Mouse (Mus musculus) ES-Bruce4 (cell line): Measurements from ENCODE around the gene Sept8.

Source experiments
- CTCF ChIP-seq: IDR thresholded peaks from one replicate; pipeline ENCODE4 v1.8.1; 2011; ENCODE audit warnings: low read depth, low read length
- POLR2A ChIP-seq: IDR thresholded peaks from one replicate; pipeline ENCODE4 v1.8.1; 2011; ENCODE audit warnings: low read length; ENCODE audit not compliant: insufficient read depth

DNA sequence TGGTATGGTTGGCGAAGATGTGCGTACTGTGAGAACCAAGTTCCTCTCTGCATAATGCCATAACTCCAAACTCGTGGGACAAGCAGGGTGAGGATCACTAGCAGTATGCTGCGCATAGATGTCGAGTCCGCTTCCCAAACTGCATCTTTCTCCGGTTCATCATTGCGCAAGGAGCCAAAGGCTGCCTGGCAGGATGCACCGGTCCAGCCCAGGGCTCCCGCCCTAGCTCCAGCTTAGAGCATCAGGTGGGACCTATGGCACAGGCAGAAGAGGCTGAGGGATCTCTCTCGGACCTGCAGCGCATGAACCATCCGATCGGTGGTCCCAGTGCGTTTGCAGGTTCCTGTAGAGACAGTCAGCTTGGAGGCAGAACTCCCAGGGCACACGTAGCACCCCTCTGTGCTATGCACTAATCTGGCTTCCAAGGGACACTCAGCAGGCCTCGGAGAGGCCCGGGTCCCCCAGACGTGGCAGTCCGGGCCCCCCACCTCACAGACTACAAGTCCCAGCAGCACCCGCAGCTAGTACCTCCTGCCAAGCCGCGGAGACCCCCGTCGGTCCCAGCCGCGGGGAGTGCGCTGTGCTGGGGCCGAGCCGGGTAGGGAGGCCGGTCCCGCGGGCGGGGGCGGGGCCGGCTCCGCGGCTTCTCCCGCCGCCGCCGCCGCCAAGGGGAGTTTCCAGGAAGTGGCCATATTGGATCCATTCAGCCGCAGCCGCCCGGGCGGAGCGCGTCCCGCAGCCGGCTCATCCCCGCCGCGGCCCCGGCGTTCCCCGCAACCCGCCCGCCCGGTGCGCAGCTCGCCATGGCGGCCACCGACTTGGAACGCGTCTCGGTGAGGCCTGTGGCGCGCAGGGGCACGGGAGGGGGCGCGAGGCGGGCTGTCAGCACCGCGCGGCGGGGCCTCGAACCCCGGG is at the start of gene Sept8:
- TF ChIP-seq CTCF (no peak), POLR2A (no peak)
